Mouse (Mus musculus): ENCODE results near the gene Ube2i. TPM values are rescaled to one million over a fixed set of nuclear protein-coding genes. Genes with fewer than 3 reads are reported as not detected.
A peak's percentile ranks its signal among the peaks of the same experiment; 100 is the strongest.

Gene Ube2i
- 292 and 391 TPM in 2 replicates for polyA plus RNA-seq (2015; fragmentation: Nextera tagmentation; extraction: Ambion mirVana)

DNA sequence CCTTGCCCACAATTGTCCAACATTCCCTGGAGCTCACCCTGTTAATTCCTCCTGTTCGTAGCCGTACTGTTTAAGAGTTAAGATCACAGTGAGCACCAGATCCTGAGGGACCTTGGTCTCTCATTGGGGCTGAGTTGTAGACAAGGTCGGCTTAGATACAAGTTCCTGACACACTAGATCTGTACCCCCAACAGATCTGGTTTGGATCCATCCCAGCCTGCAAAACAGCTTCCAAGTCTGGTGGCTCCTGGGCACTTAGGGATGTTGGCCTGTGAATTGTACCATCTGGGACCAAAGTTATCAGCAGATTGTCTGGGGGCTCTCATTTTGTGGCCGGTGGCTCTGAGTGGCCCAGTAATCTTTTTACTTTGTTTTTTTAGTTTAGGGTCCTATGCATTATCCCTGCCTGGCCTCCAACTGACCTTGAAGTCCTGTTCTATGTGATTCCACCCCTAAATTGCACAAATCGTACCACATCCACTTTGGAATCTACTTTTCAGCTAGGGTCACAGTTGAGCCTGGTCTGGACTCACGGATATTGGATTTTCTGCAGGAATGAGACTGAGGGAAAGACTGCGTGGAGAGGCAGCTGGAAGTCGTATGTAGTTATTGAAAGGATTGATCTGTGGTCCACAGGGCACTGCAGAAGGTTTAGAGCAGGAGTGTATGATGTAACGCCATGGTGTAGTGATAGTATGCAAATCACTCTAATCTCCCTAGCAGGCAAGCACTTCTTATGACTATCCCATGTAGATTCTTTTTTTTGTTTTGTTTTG is at the start of gene Ube2i:
Gene Ube2i (minus strand): TSS at position 52 of the 776 bp plus-strand sequence.

GRCm38 (mm10) chr17:25318354-25318753 is 43.9 kb upstream of the Ube2i start, which contains the start of gene Prss29:
Gene Prss29, plus strand, starts transcription at chr17:25318654.

GRCm38 (mm10) chr17:25308346-25308745 is 33.9 kb upstream of the Ube2i start, which contains the start of gene Prss28:
Gene Prss28, plus strand, starts transcription at chr17:25308646.

GRCm38 (mm10) chr17:25298094-25298493 is 23.7 kb upstream of the Ube2i start, which contains the start of gene Prss34:
Gene Prss34, plus strand, starts transcription at chr17:25298394.

GRCm38 (mm10) chr17:25256140-25256754 is 18.2 kb downstream of the Ube2i start, which contains the start of gene Baiap3:
Gene Baiap3, minus strand, starts transcription at chr17:25256364.

DNA sequence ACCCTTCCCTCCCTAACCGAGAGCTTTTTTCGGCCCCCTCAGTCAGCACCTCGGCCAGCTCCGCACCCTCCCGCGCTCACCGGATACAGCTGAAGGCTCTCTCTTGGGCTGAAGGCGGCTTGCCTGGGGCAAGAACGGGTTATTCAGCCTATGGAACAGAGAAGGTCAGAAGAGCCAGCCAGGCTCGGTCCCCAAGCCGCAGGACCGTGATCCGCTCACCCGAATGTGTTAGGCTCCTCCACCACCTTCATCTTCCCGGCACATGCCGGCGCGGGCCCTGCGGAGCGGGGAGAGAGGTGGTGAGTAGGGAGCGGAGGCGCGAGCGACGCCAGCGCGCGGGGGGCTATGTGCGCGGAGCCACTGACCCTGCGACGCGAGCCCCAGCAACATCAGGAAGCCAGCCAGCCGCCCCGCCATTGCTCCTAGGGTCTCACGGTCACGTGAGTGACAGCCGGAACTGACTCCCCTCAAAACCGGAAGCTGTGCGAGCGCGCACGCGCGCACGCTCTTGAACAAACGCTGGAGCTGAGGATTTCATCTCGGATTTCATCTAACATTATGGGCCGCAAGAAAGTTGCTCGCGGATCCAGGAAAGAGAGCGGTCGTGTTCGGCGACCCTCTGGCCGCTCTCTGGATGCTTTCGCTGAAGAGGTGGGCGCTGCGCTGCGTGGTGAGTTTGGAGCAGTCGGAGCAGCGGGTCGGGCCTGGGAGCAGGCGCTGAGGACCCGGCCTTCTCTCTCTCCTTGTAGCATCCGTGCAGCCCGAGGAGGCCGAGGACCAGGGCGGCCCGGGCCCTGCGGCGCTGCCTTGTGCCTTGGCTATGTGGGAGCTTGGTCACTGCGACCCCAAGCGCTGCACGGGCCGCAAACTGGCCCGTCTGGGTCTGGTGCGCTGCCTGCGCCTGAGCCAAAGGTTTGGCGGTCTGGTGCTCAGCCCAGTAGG is 34.5 kb downstream of the Ube2i start, which contains the start of the genes Gnptg and Tsr3:
Gene Gnptg (minus strand): TSS at position 430 of the 942 bp plus-strand sequence.
Gene Tsr3 (plus strand): TSS at position 476 of the 942 bp plus-strand sequence.

Small RNA genes within 50 kb of the gene (microRNA-seq; reads per million reads assigned to microRNA genes)
- 5.6 reads per million, percentile 8 among the genes with 10 or more reads in this experiment for gene Mir3547 (ENCODE audit: borderline replicate concordance, insufficient number of aligned reads)

Other genes with a start within 250 kb of the Ube2i start
- 47.0 and 48.5 TPM in 2 replicates for gene Tmem204, start 191.0 kb downstream of the Ube2i start, polyA plus RNA-seq (2015; fragmentation: Nextera tagmentation; extraction: Ambion mirVana)
- 17.3 and 18.1 TPM in 2 replicates for gene Telo2, start 158.7 kb downstream of the Ube2i start, polyA plus RNA-seq (2015; fragmentation: Nextera tagmentation; extraction: Ambion mirVana)
- 0.17 and 0.25 TPM in 2 replicates for gene Ptx4, start 153.9 kb downstream of the Ube2i start, polyA plus RNA-seq (2015; fragmentation: Nextera tagmentation; extraction: Ambion mirVana)
- 11.8 and 20.7 TPM in 2 replicates for gene Clcn7, start 141.2 kb downstream of the Ube2i start, polyA plus RNA-seq (2015; fragmentation: Nextera tagmentation; extraction: Ambion mirVana)
- gene Ccdc154, start 112.2 kb downstream of the Ube2i start, polyA plus RNA-seq (2015; fragmentation: Nextera tagmentation; extraction: Ambion mirVana): 0.06 TPM in 1 of 2 replicates, not detected in the other
- gene Gm38655, start 99.2 kb downstream of the Ube2i start, polyA plus RNA-seq (2015; fragmentation: Nextera tagmentation; extraction: Ambion mirVana): 0.33 and 0.40 TPM in 2 replicates
- 34.5 and 37.5 TPM in 2 replicates for gene BC003965, start 90.1 kb downstream of the Ube2i start, polyA plus RNA-seq (2015; fragmentation: Nextera tagmentation; extraction: Ambion mirVana)
- 6.8 and 7.2 TPM in 2 replicates for gene Unkl, start 86.2 kb downstream of the Ube2i start, polyA plus RNA-seq (2015; fragmentation: Nextera tagmentation; extraction: Ambion mirVana)
- gene Gnptg, start 34.5 kb downstream of the Ube2i start, polyA plus RNA-seq (2015; fragmentation: Nextera tagmentation; extraction: Ambion mirVana): 69.2 and 75.2 TPM in 2 replicates
- 59.7 and 65.7 TPM in 2 replicates for gene Tsr3, start 34.5 kb downstream of the Ube2i start, polyA plus RNA-seq (2015; fragmentation: Nextera tagmentation; extraction: Ambion mirVana)
- gene Baiap3, start 18.3 kb downstream of the Ube2i start, polyA plus RNA-seq (2015; fragmentation: Nextera tagmentation; extraction: Ambion mirVana): 7.5 and 11.9 TPM in 2 replicates
- 0.44 and 1.4 TPM in 2 replicates for gene Prss34, start 23.8 kb upstream of the Ube2i start, polyA plus RNA-seq (2015; fragmentation: Nextera tagmentation; extraction: Ambion mirVana)
- gene Prss28, start 34.0 kb upstream of the Ube2i start, polyA plus RNA-seq (2015; fragmentation: Nextera tagmentation; extraction: Ambion mirVana): 0.14 and 0.75 TPM in 2 replicates
- gene Prss29, start 44.0 kb upstream of the Ube2i start, polyA plus RNA-seq (2015; fragmentation: Nextera tagmentation; extraction: Ambion mirVana): not detected in 2 replicates
- 1.0 and 2.1 TPM in 2 replicates for gene Tpsab1, start 70.9 kb upstream of the Ube2i start, polyA plus RNA-seq (2015; fragmentation: Nextera tagmentation; extraction: Ambion mirVana)
- 45.1 and 65.1 TPM in 2 replicates for gene Tpsb2, start 91.7 kb upstream of the Ube2i start, polyA plus RNA-seq (2015; fragmentation: Nextera tagmentation; extraction: Ambion mirVana)
- gene Tpsg1, start 94.7 kb upstream of the Ube2i start, polyA plus RNA-seq (2015; fragmentation: Nextera tagmentation; extraction: Ambion mirVana): 0.68 and 1.3 TPM in 2 replicates
- 4.6 and 7.3 TPM in 2 replicates for gene Cacna1h, start 159.2 kb upstream of the Ube2i start, polyA plus RNA-seq (2015; fragmentation: Nextera tagmentation; extraction: Ambion mirVana)
- 0.17 and 0.30 TPM in 2 replicates for gene Tekt4, start 180.0 kb upstream of the Ube2i start, polyA plus RNA-seq (2015; fragmentation: Nextera tagmentation; extraction: Ambion mirVana)
- gene Sstr5, start 222.7 kb upstream of the Ube2i start, polyA plus RNA-seq (2015; fragmentation: Nextera tagmentation; extraction: Ambion mirVana): 0.11 TPM in 2 replicates

Data from adrenal gland, postnatal 0 days (tissue).